Mouse (Mus musculus) adrenal gland, adult (tissue): Measurements from ENCODE around the gene Herc4.
"Not testable (repeated sequence)": the region's sequence is repeated elsewhere in the genome, so short reads cannot be mapped to it uniquely, and the experiment has no call there.

Source experiments
- DNase-seq, 2 experiments: peaks; one replicate each; pipeline ENCODE4 v3.0.0; 2022 to 2023; ENCODE audit warnings: low spot score in 1 of 2; ENCODE audit not compliant: inconsistent age in 2 of 2

Herc4 gene

DNA sequence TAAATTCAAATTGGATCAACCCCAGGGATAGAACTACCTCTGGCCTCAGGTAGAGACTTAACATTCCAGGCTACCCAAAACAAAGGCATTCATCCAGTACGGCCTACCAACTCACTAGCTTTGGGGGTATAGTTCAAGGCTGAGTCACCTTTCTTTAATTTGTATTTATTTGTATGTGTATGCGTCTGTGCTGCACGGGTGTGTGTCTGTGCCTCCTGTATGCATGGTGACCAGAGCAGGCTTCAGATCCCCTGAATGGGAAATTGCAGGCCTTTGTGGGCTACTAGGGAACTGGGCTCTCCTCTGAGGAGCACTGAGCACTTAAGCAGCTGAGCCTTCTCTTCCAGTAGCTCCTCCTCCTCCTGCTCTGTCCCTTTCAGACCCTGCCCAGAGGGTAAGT, 104.7 kb downstream of the Herc4 start:
- DNase-seq: no peak

DNA sequence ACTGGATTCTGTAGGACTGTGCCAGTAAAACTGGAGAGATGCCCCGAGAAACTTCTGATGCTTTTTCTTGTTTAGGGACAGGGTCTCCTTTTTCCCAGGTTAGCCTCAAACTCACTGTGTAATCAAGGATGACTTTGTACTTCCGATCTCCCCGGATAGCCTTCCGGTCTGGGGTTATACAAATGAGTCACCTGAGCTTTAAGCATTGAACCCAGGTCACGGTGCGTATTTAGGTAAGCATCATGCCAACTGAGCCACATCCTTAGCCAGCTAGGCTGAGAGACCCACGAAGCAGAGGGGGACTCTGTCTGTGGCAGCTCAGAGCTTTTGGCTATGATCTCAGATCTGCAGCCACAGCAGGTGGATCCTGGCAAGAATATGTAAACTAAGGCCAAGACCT, 107.1 kb downstream of the Herc4 start:
- no peak for DNase-seq

DNA sequence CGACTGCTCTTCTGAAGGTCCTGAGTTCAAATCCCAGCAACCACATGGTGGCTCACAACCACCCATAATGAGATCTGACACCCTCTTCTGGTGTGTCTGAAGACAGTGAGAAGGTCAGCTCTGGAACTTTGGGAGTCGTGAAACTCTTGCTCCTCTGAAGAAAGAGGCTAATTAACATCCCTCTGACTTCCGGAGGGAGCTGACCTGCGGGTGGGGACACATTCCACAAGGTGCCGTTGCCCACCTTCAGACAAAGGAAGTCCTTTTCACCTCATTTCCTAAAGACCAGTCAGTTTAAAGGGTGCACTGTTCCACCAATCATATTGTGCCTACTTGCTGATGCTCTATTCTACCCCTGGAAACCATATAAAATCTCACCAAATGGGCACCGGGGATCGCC, 107.5 kb downstream of the Herc4 start:
- not testable (repeated sequence) for DNase-seq

DNA sequence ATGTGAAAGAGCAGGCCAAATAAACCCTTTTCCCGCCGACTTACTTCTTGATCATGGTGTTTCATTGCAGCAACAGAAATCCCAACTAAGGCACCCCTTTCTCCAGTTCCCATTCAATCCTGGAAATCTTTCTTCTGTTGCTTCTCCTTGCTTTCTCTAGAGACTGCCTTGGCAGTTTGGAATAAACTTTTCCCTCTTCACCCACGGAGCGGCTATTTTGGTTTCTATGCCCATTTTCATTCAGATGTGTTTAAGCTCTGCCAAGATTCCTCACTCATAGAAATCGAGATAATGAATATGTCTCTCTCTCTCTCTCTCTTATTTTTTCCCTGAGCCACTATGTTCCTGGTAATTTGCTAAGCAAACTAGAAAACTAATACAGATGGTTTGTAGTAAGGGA, 108.5 kb downstream of the Herc4 start:
- no peak for DNase-seq

DNA sequence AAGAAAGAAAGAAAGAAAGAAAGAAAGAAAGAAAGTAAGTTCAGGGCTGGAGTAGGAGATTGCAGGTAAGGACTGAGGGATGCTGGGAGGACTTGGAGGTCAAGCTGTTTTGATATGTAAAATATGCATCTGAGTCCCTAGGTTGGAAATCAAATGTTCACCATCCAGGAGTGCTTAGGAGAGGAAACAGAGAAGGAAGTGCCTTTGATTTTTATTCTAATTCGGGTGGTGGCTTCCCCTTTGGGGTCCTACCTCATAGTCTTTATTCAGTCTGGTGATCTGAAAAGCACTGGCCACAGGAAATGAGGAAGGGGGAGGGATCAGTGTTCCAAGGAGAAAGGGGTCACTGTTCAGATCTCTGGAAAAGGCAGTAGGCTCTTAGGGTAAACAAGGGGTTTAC, 116.9 kb downstream of the Herc4 start:
- DNase-seq: no peak

DNA sequence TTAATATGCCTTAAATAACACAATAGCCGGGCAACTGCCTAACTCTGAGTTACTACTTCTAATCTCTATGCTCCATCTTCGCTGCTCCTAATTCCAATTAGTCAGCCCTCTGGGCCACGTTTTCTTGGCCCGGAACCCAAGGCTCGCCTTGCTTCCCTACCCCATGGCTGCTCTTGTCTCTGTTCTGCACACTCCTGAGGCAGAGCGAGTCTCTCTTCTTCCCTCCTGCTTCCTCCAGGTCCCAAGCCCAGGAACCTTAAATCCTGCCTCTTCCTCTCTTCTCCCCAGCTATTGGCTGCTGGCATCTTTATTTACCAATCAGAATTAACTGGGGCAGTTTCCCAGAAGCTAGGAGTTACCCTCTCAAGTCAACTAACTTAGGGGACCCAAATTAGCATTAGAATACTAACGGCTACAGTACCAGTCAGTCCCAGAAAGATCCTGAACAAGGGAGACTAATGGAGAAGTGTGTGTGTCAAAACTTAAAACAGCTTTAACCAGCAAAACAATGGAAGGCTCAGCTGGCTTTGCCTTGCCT, 122.4 kb downstream of the Herc4 start:
- no peak for DNase-seq

DNA sequence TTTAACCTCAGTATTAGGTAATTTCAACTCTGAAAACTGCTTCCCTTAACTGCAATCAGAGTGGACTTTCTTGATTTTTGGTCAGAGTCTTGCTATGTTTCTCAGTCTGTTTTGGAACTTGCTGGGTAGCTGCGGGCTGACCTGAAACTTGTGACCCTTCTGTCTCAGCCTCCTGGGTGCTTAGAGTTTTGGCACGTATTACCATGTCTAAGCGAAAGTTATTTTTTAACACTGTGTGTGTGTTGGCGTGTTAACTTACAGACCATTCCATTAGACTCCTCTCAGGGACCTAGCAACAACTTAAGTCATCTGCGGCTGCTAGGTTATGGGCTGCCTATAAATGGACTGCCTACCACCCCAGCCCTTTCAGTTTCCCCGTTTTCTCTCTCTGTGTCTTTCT, 123.8 kb downstream of the Herc4 start:
- DNase-seq: no peak
